Comparison of ENCODE assay signal across 7 mouse cellular contexts in the genomic region with DNA sequence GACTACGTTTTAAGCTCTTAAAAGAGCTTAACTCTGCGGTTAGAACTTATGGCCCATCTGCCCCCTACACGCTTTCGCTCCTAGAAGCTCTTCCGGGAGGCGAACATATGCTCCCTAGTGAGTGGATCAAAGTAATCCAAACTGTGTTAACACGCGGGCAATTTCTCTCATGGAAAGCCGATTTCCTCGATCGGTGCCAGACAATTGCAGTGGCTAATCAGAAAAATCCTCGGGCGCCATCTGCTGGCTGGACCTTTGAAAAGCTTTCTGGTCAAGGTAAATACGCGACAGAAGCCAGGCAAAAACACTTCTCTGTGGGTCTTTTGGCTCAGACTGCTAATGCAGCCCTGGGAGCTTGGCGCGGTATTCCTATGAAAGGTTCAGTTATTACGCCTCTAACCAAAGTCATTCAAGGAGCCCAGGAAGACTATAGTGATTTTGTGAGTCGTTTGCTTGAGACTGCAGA. TPM values are rescaled to one million over a fixed set of nuclear protein-coding genes. Genes with fewer than 3 reads are reported as not detected.
A peak's percentile ranks its signal among the peaks of the same experiment; 100 is the strongest.
DNase-seq lines count a peak whose midpoint lies in the region; ATAC-seq lines count a peak whose summit lies in the region.

No protein-coding gene starts in this region.

- H3K4me2 ChIP-seq in embryonic facial prominence, embryonic 12.5 days (replicated peaks), result peak overlapping the region; percentile 59
- peak overlapping the region; percentile 81 for H3K4me2 ChIP-seq in limb, embryonic 11.5 days (ENCODE audit: low read depth, severe bottlenecking)
- H3K4me2 ChIP-seq in midbrain, embryonic 14.5 days (ENCODE audit: low read length), result peak overlapping the region; percentile 81

- 0 out of 2 replicates have a peak, but pooled peaks cover 12% of the 10 kb centered on the region for H3K27me3 ChIP-seq in embryonic facial prominence, embryonic 12.5 days
- H3K27me3 ChIP-seq in limb, embryonic 11.5 days (ENCODE audit: control insufficient read depth, insufficient read depth, low read length), result no peaks in the 10 kb centered on the region
- H3K27me3 ChIP-seq in midbrain, embryonic 14.5 days (ENCODE audit: control insufficient read depth, insufficient read depth, low read length), result peaks cover 4% of the 10 kb centered on the region; the same call in 1 of the 2 replicates

- H3K9ac ChIP-seq in embryonic facial prominence, embryonic 12.5 days, result peak overlapping the region; percentile 61
- H3K9ac ChIP-seq in limb, embryonic 11.5 days (ENCODE audit: low read length), result peak overlapping the region; percentile 65
- H3K9ac ChIP-seq in midbrain, embryonic 14.5 days (replicated peaks; ENCODE audit: low read length), result peak overlapping the region; percentile 55

- H3K36me3 ChIP-seq in embryonic facial prominence, embryonic 12.5 days, result no peaks in the 10 kb centered on the region
- H3K36me3 ChIP-seq in limb, embryonic 11.5 days (ENCODE audit: control insufficient read depth, insufficient read depth, low read length), result no peaks in the 10 kb centered on the region
- no peaks in the 10 kb centered on the region for H3K36me3 ChIP-seq in midbrain, embryonic 14.5 days (ENCODE audit: control insufficient read depth, insufficient read depth, low read length)

- no peaks in the 10 kb centered on the region for H3K9me3 ChIP-seq in embryonic facial prominence, embryonic 12.5 days
- H3K9me3 ChIP-seq in limb, embryonic 11.5 days (ENCODE audit: control insufficient read depth, low read length), result no peaks in the 10 kb centered on the region
- H3K9me3 ChIP-seq in midbrain, embryonic 14.5 days (ENCODE audit: control insufficient read depth, low read length), result no peaks in the 10 kb centered on the region

- under 1% methylated on average over 19 of the region's 19 CpGs for WGBS in embryonic facial prominence, embryonic 12.5 days
- under 1% methylated on average over 19 of the region's 19 CpGs for WGBS in limb, embryonic 11.5 days
- under 1% methylated on average over 19 of the region's 19 CpGs for WGBS in midbrain, embryonic 14.5 days

- H3K4me3 ChIP-seq in embryonic facial prominence, embryonic 12.5 days, result peak overlapping the region; percentile 52
- peak overlapping the region; percentile 53 for H3K4me3 ChIP-seq in limb, embryonic 11.5 days (ENCODE audit: low read depth, low read length)
- H3K4me3 ChIP-seq in midbrain, embryonic 14.5 days (replicated peaks; ENCODE audit: low read depth, low read length), result peak overlapping the region; percentile 55

- peak overlapping the region; percentile 90 for H3K27ac ChIP-seq in embryonic facial prominence, embryonic 12.5 days
- peak overlapping the region; percentile 51; the same call in 1 of the 2 replicates for H3K27ac ChIP-seq in limb, embryonic 11.5 days (replicated peaks; ENCODE audit: low read depth, low read length)
- peak overlapping the region; percentile 66 for H3K27ac ChIP-seq in midbrain, embryonic 14.5 days (replicated peaks; ENCODE audit: low read depth, low read length)

- peaks cover 6% of the 10 kb centered on the region; the same call in 1 of the 2 replicates for H3K4me1 ChIP-seq in embryonic facial prominence, embryonic 12.5 days
- 0 out of 2 replicates have a peak, but pooled peaks cover 3% of the 10 kb centered on the region for H3K4me1 ChIP-seq in limb, embryonic 11.5 days (ENCODE audit: control insufficient read depth, insufficient read depth, low read length)
- H3K4me1 ChIP-seq in midbrain, embryonic 14.5 days (ENCODE audit: control insufficient read depth, insufficient read depth, low read length), result peaks cover 7% of the 10 kb centered on the region; the same call in 1 of the 2 replicates

- peak; percentile 93 for DNase-seq in adrenal gland, postnatal 25 days
- peak; percentile 97 for DNase-seq in heart, adult 11 months
- DNase-seq in kidney, adult 18-20 months, result peak; percentile 92
- DNase-seq in limb, embryonic 11.5 days (ENCODE audit: low spot score), result peak; percentile 99
- peak; percentile 99 for DNase-seq in midbrain, embryonic 14.5 days
- DNase-seq in spleen, adult 18-20 months, result peak; percentile 70 to 90

- ATAC-seq in embryonic facial prominence, embryonic 12.5 days (ENCODE audit: insufficient number of reproducible peaks, insufficient read depth, low FRiP score, low TSS enrichment), result peak; percentile 72; the same call in 1 of the 2 replicates
- peak; percentile 58; the same call in 1 of the 2 replicates for ATAC-seq in limb, embryonic 11.5 days (ENCODE audit: insufficient number of reproducible peaks, low FRiP score, low TSS enrichment, low read depth)
- peak; percentile 74 for ATAC-seq in midbrain, embryonic 14.5 days (ENCODE audit: low FRiP score, low TSS enrichment)

RNA-seq across cellular contexts. Expression of a gene that starts 10.5 kb away (rescaled TPM):
- not detected in 2 replicates for total RNA-seq in adrenal gland, postnatal 25 days (2021)
- polyA plus RNA-seq in embryonic facial prominence, embryonic 12.5 days (2016; fragmentation: Nextera tagmentation; extraction: Ambion mirVana), result not detected in 2 replicates
- polyA plus RNA-seq in limb, embryonic 11.5 days (2014; fragmentation: Nextera tagmentation; extraction: Ambion mirVana), result not detected in 2 replicates
- polyA plus RNA-seq in midbrain, embryonic 14.5 days (2014; fragmentation: Nextera tagmentation; extraction: Ambion mirVana), result not detected in 2 replicates

RNA-seq across cellular contexts. Expression of a gene that starts 12.3 kb away (rescaled TPM):
- not detected in 2 replicates for total RNA-seq in adrenal gland, postnatal 25 days (2021)
- polyA plus RNA-seq in embryonic facial prominence, embryonic 12.5 days (2016; fragmentation: Nextera tagmentation; extraction: Ambion mirVana), result not detected in 2 replicates
- polyA plus RNA-seq in limb, embryonic 11.5 days (2014; fragmentation: Nextera tagmentation; extraction: Ambion mirVana), result not detected in 2 replicates
- polyA plus RNA-seq in midbrain, embryonic 14.5 days (2014; fragmentation: Nextera tagmentation; extraction: Ambion mirVana), result not detected in 2 replicates

RNA-seq across cellular contexts. Expression of a gene that starts 18.7 kb away (rescaled TPM):
- total RNA-seq in adrenal gland, postnatal 25 days (2021), result not detected in 2 replicates
- not detected in 2 replicates for polyA plus RNA-seq in embryonic facial prominence, embryonic 12.5 days (2016; fragmentation: Nextera tagmentation; extraction: Ambion mirVana)
- not detected in 2 replicates for polyA plus RNA-seq in limb, embryonic 11.5 days (2014; fragmentation: Nextera tagmentation; extraction: Ambion mirVana)
- polyA plus RNA-seq in midbrain, embryonic 14.5 days (2014; fragmentation: Nextera tagmentation; extraction: Ambion mirVana), result not detected in 2 replicates

RNA-seq across cellular contexts. Expression of a gene that starts 26.5 kb away (rescaled TPM):
- total RNA-seq in adrenal gland, postnatal 25 days (2021), result not detected in 2 replicates
- polyA plus RNA-seq in embryonic facial prominence, embryonic 12.5 days (2016; fragmentation: Nextera tagmentation; extraction: Ambion mirVana), result not detected in 2 replicates
- not detected in 2 replicates for polyA plus RNA-seq in limb, embryonic 11.5 days (2014; fragmentation: Nextera tagmentation; extraction: Ambion mirVana)
- not detected in 2 replicates for polyA plus RNA-seq in midbrain, embryonic 14.5 days (2014; fragmentation: Nextera tagmentation; extraction: Ambion mirVana)

RNA-seq across cellular contexts. Expression of a gene that starts 43.8 kb away (rescaled TPM):
- not detected in 2 replicates for total RNA-seq in adrenal gland, postnatal 25 days (2021)
- polyA plus RNA-seq in embryonic facial prominence, embryonic 12.5 days (2016; fragmentation: Nextera tagmentation; extraction: Ambion mirVana), result not detected in 2 replicates
- polyA plus RNA-seq in limb, embryonic 11.5 days (2014; fragmentation: Nextera tagmentation; extraction: Ambion mirVana), result not detected in 2 replicates
- not detected in 2 replicates for polyA plus RNA-seq in midbrain, embryonic 14.5 days (2014; fragmentation: Nextera tagmentation; extraction: Ambion mirVana)

Comparison
In these comparisons a context has a peak if more than half of its experiments do, and no peak if none do; other contexts are left out.
1. Peak in every context shown above with its lines: DNase-seq, ATAC-seq, H3K4me3 ChIP-seq and H3K27ac ChIP-seq.